Mouse (Mus musculus) CH12.LX (cell line): Measurements from ENCODE around the gene Fbxo41. TPM values are rescaled to one million over a fixed set of nuclear protein-coding genes. Genes with fewer than 3 reads are reported as not detected.

Experiments
- DNase-seq: peaks from one replicate; pipeline ENCODE4 v3.0.0-alpha.2; 2013; ENCODE audit errors: extremely low read depth
- H3K27ac ChIP-seq: 2 replicates; pipeline ENCODE4 v1.5.1; 2012; ENCODE audit warnings: low read depth, mild to moderate bottlenecking, control low read depth, moderate library complexity; ENCODE audit not compliant: insufficient read depth
- H3K27me3 ChIP-seq: replicated peaks from 2 replicates; pipeline ENCODE3; 2012; ENCODE audit warnings: inconsistent platforms
- H3K36me3 ChIP-seq, 2 experiments: replicated peaks in 1 of 2; 2 replicates each; pipeline versions ENCODE3 to v1.6.1; 2012; ENCODE audit warnings: inconsistent platforms in 1 of 2, low read length in 1 of 2, mild to moderate bottlenecking in 1 of 2, mixed read lengths in 1 of 2, moderate library complexity in 1 of 2; ENCODE audit not compliant: control insufficient read depth in 1 of 2, insufficient read depth in 1 of 2
- H3K4me1 ChIP-seq, 2 experiments: 2 replicates each; pipeline ENCODE4 v1.6.1; 2012; ENCODE audit warnings: inconsistent platforms in 1 of 2, moderate library complexity in 1 of 2; ENCODE audit not compliant: insufficient read depth in 2 of 2, control insufficient read depth in 1 of 2
- H3K4me2 ChIP-seq: 2 replicates; pipeline ENCODE4 v1.6.1; 2012; ENCODE audit warnings: low read depth, mild to moderate bottlenecking, control low read depth; ENCODE audit not compliant: poor library complexity, insufficient read depth, severe bottlenecking
- H3K4me3 ChIP-seq, 3 experiments: fragments of 150-350 bp in 1 of 3; sonication (generic) in 1 of 3; replicated peaks in 1 of 3; 2 replicates each; pipeline versions ENCODE3 to v1.5.1; 2011 to 2012; ENCODE audit warnings: low read depth in 2 of 3, low read length in 2 of 3, mild to moderate bottlenecking in 2 of 3, moderate library complexity in 2 of 3, control low read depth in 1 of 3, improper control_type of control experiment in 1 of 3, inconsistent platforms in 1 of 3, mixed read lengths in 1 of 3; ENCODE audit not compliant: poor library complexity in 1 of 3
- H3K79me2 ChIP-seq: replicated peaks from 2 replicates; pipeline ENCODE4 v1.6.1; 2012; ENCODE audit warnings: mild to moderate bottlenecking, moderate library complexity; ENCODE audit not compliant: control insufficient read depth, poor library complexity, insufficient read depth, severe bottlenecking; ENCODE audit errors: extremely low read depth
- H3K9ac ChIP-seq: 2 replicates; pipeline ENCODE4 v1.6.1; 2012; ENCODE audit warnings: low read depth, mild to moderate bottlenecking, control low read depth, moderate library complexity; ENCODE audit not compliant: insufficient read depth
- H3K9me3 ChIP-seq: replicated peaks from 2 replicates; pipeline ENCODE3; 2012; ENCODE audit warnings: low read length, inconsistent platforms, mixed read lengths
- BHLHE40 ChIP-seq: IDR thresholded peaks from 2 replicates; pipeline ENCODE4 v1.6.1; 2011; ENCODE audit warnings: mild to moderate bottlenecking, low read depth, low read length, improper control_type of control experiment
- CHD1 ChIP-seq: IDR thresholded peaks from 2 replicates; pipeline ENCODE4 v1.6.1; 2012; ENCODE audit warnings: low read depth, low read length, improper control_type of control experiment, inconsistent platforms
- CHD2 ChIP-seq: IDR thresholded peaks from 2 replicates; pipeline ENCODE4 v1.6.1; 2011; ENCODE audit warnings: low read length, improper control_type of control experiment
- CTCF ChIP-seq, 2 experiments: IDR thresholded peaks in 1 of 2; conservative IDR thresholded peaks in 1 of 2; 2 replicates each; pipeline ENCODE4 v1.5.1; 2011 to 2012; ENCODE audit warnings: low read depth in 2 of 2, low read length in 2 of 2, improper control_type of control experiment in 1 of 2, inconsistent platforms in 1 of 2, mild to moderate bottlenecking in 1 of 2, moderate library complexity in 1 of 2
- ETS1 ChIP-seq: conservative IDR thresholded peaks from 2 replicates; pipeline ENCODE4 v1.6.1; 2012; ENCODE audit warnings: low read depth, mild to moderate bottlenecking, inconsistent platforms, low read length, improper control_type of control experiment, moderate library complexity
- GABPA ChIP-seq: IDR thresholded peaks from 2 replicates; pipeline ENCODE4 v1.6.1; 2012; ENCODE audit warnings: low read depth, low read length, improper control_type of control experiment, inconsistent platforms; ENCODE audit not compliant: insufficient replicate concordance
- IRF4 ChIP-seq: IDR thresholded peaks from 2 replicates; pipeline ENCODE4 v1.6.1; 2014; ENCODE audit warnings: low read depth, mild to moderate bottlenecking, inconsistent platforms, low read length, improper control_type of control experiment
- JUND ChIP-seq: conservative IDR thresholded peaks from 2 replicates; pipeline ENCODE4 v1.6.1; 2011; ENCODE audit warnings: low read depth, low read length, improper control_type of control experiment
- KAT2A ChIP-seq: IDR thresholded peaks from 2 replicates; pipeline ENCODE4 v1.6.1; 2012; ENCODE audit warnings: low read length, improper control_type of control experiment, inconsistent platforms; ENCODE audit not compliant: insufficient replicate concordance
- MAZ ChIP-seq: IDR thresholded peaks from 2 replicates; pipeline ENCODE4 v1.6.1; 2012; ENCODE audit warnings: low read depth, mild to moderate bottlenecking, inconsistent platforms, low read length, improper control_type of control experiment, moderate library complexity
- POLR2A ChIP-seq: IDR thresholded peaks from 2 replicates; pipeline ENCODE4 v1.6.1; 2011; ENCODE audit warnings: low read depth, mild to moderate bottlenecking, improper control_type of control experiment, low read length
- RCOR1 ChIP-seq: conservative IDR thresholded peaks from 2 replicates; pipeline ENCODE4 v1.6.1; 2012; ENCODE audit warnings: low read depth, mild to moderate bottlenecking, inconsistent platforms, low read length, improper control_type of control experiment
- SIN3A ChIP-seq: IDR thresholded peaks from 2 replicates; pipeline ENCODE4 v1.6.1; 2012; ENCODE audit warnings: low read length, improper control_type of control experiment, inconsistent platforms
- TBP ChIP-seq: conservative IDR thresholded peaks from 2 replicates; pipeline ENCODE4 v1.6.1; 2011; ENCODE audit warnings: low read depth, low read length, improper control_type of control experiment
- USF2 ChIP-seq: conservative IDR thresholded peaks from 2 replicates; pipeline ENCODE4 v1.6.1; 2011; ENCODE audit warnings: low read depth, low read length, improper control_type of control experiment
- ZKSCAN1 ChIP-seq: IDR thresholded peaks from 2 replicates; pipeline ENCODE4 v1.6.1; 2012; ENCODE audit warnings: low read depth, inconsistent platforms, low read length, improper control_type of control experiment, borderline replicate concordance
- dilution Hi-C: fragments of 300-500 bp; cut with MboI; formaldehyde crosslinking; loops from 2 replicates; pipeline ENCODE4 v1.14.3; 2020; ENCODE audit warnings: low sequenced_read_pairs; ENCODE audit not compliant: extremely low pct_unique_long_range_greater_than_20kb, extremely low pct_ligation_motif_present
- in situ Hi-C: fragments of 300-500 bp; cut with MboI; formaldehyde crosslinking; loops from 3 replicates; pipeline ENCODE4 v1.14.3; 2019; ENCODE audit warnings: low sequenced_read_pairs, low pct_ligation_motif_present, low pct_unique_long_range_greater_than_20kb, mixed read lengths
- polyA plus RNA-seq: library from polyadenylated mRNA; unstranded; fragments of >175 nt; gene quantifications from 2 replicates; pipeline ENCODE4 v1.2.1, GENCODE M21; 2012; ENCODE audit warnings: low read depth; ENCODE audit not compliant: insufficient read length
- total RNA-seq, 2 experiments: library from RNA; depleted of rRNA; stranded (reverse); fragments of 300-350 nt in 1 of 2; fragments of >200 nt in 1 of 2; gene quantifications; 2 replicates each; pipeline ENCODE4 v1.2.3; 2012 to 2014

Gene Fbxo41
- total and polyA plus RNA-seq, 3 experiments, result 0.04 TPM; not detected in 2

DNA sequence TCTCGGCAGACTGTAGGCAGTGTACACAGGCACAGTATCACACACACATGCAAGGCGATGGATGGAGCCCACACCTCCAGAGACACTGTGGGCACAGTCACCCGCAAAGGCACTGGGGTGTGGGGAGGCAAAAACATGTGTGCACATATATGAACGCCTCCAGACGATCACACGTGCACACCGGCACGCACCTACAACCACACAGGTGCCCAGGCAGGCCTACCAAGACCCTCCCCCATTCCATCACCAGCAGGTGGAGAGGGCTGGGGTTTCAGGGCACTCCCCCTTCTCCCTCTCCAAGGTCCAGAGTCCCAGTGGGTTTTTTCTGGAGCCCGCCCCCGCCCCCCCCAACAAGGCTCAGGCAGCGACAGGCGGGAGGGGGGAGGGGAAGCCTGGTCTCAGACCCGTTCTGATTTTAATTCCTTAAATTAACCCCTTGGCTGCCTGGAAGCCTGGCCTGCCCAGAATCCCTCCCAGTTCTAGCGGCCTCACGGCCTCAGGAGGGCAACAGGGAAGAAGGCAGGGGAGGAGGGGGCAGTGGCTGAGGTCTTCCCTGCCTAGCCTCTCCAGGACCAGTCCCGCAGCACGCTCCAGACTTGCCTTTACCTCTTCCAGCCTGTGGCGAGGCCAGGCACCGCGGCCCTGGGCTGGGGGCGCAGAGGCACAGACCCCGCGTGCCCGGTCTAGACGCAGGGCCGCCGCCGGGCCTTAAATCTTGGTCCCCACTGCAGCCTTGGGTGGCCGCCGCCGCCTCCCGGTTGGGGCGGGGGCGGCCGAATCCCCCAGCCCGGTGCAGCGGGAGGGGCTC lies 487 bp downstream of the Fbxo41 start:
- no peak for TF ChIP-seq RCOR1
- Histone ChIP-seq H3K9me3 (no peaks in the 10 kb centered on the region), H3K36me3 (no peaks in the 10 kb centered on the region), H3K27me3 (peaks cover 81% of the 10 kb centered on the region), H3K4me1 (peaks cover 0 to 8% of the 10 kb centered on the region in 2 experiments; a peak in 2 of 4 replicates), H3K9ac (no peak overlapping the region), H3K4me3 (peak overlapping the region in 1 of 3 experiments; percentile 57), H3K27ac (no peak overlapping the region), H3K79me2 (no peaks in the 10 kb centered on the region), H3K4me2 (peak overlapping the region; percentile 38)
- dilution Hi-C loops (no loop called here), in situ Hi-C loops (no loop called here)
- DNase-seq, result no peak

DNA sequence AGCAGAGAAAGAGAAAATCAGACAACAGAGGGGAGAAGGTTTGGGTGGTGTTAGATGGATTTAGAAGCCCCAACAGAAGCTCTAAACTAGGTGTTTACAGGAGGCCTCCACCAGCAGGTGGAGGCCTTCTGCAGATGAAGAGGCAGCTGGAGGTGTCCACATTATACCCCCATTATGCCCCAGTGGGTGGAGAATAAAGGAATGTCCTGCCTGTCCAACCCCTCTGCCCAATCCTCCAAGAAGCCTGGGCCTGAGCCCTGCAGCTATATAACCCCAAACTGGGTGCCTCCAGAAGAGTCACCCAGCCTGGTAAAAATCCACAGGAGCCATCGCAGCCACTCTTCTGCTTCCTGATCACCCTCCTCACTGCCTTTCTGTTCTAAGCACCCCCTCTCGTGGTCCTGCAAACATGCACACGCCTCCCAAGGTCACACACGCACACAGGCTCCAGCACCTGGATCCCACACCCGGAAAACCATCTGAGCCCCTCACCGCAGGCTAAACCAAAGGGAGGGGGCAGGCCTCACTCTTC lies 1.2 kb downstream of the Fbxo41 start:
- H3K4me2 ChIP-seq, result no peak overlapping the region
- no peak overlapping the region for H3K27ac ChIP-seq
- in situ Hi-C loops, result no loop called here
- dilution Hi-C loops, result no loop called here
- H3K79me2 ChIP-seq, result no peaks in the 10 kb centered on the region
- DNase-seq, result no peak
- peaks cover 80% of the 10 kb centered on the region for H3K27me3 ChIP-seq
- no peak overlapping the region for H3K4me3 ChIP-seq
- no peaks in the 10 kb centered on the region for H3K9me3 ChIP-seq
- H3K36me3 ChIP-seq, result no peaks in the 10 kb centered on the region
- TF ChIP-seq ZKSCAN1 (no peak), CTCF (conservative IDR thresholded peaks at IDR 0.05 in 1 of 2, IDR thresholded peaks at IDR 0.05 in 1 of 2; ENCODE audit: low read depth in 2 of 2, low read length in 2 of 2) (peak in 1 of 2 experiments; percentile 30; a peak in 2 of 4 replicates)
- H3K9ac ChIP-seq, result no peak overlapping the region
- peaks cover 0 to 8% of the 10 kb centered on the region in 2 experiments; a peak in 2 of 4 replicates for H3K4me1 ChIP-seq

DNA sequence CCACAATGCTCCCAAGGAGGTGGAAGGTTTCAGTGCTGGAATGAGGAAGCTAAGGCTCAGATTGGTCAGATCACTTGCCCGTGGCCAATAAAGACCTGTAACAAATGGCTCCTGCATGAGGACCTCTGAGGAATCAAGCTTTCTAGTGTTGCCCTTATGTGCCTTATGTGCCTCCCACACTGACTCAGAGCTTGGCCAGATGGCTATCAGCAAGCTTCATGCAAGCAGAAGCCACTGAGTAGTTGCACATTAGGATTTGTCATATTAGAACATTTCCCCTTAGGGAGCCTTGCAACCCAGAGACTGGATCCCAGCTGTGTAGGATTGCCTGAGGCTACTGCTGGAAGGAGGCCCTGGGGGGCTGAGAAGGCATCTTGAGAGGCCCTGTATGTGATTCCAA lies 2.4 kb downstream of the Fbxo41 start:
- peaks cover 83% of the 10 kb centered on the region for H3K27me3 ChIP-seq
- TF ChIP-seq JUND (no peak), KAT2A (no peak), MAZ (no peak), CTCF (conservative IDR thresholded peaks at IDR 0.05 in 1 of 2, IDR thresholded peaks at IDR 0.05 in 1 of 2; ENCODE audit: low read depth in 2 of 2, low read length in 2 of 2) (no peak), USF2 (no peak), BHLHE40 (no peak), CHD2 (no peak), CHD1 (no peak), IRF4 (no peak), SIN3A (no peak), GABPA (no peak), TBP (no peak), POLR2A (no peak), ETS1 (no peak)
- TF ChIP-seq, all 38 proteins: peak for 0
- dilution Hi-C loops (no loop called here), in situ Hi-C loops (no loop called here)
- DNase-seq, result no peak
- Histone ChIP-seq H3K27ac (no peak overlapping the region), H3K79me2 (no peaks in the 10 kb centered on the region), H3K4me2 (no peak overlapping the region), H3K9me3 (no peaks in the 10 kb centered on the region), H3K4me1 (peaks cover 0 to 8% of the 10 kb centered on the region in 2 experiments; a peak in 2 of 4 replicates), H3K9ac (no peak overlapping the region), H3K36me3 (no peaks in the 10 kb centered on the region), H3K4me3 (no peak overlapping the region)
